Mouse (Mus musculus) MEL (cell line): ENCODE data around the gene Siah2. TPM values are rescaled to one million over a fixed set of nuclear protein-coding genes. Genes with fewer than 3 reads are reported as not detected.

Source experiments
- DNase-seq: peaks from one replicate; pipeline ENCODE4 v3.0.0; 2011; ENCODE audit warnings: low read depth, low spot score
- H3K27ac ChIP-seq: 2 replicates; pipeline ENCODE4 v1.5.1; 2012; ENCODE audit warnings: low read depth, mild to moderate bottlenecking, control low read depth, low read length, moderate library complexity; ENCODE audit not compliant: control insufficient read depth
- H3K27me3 ChIP-seq, 2 experiments: fragments of 150-350 bp in 1 of 2; sonication (generic) in 1 of 2; 2 replicates each; pipeline ENCODE4 v1.6.1; 2012; ENCODE audit warnings: low read length in 2 of 2, mild to moderate bottlenecking in 2 of 2, improper control_type of control experiment in 1 of 2, moderate library complexity in 1 of 2; ENCODE audit not compliant: insufficient read depth in 2 of 2, control insufficient read depth in 1 of 2
- H3K36me3 ChIP-seq, 2 experiments: 2 replicates each; pipeline ENCODE4 v1.6.1; 2012 to 2014; ENCODE audit warnings: low read length in 2 of 2, improper control_type of control experiment in 1 of 2, inconsistent platforms in 1 of 2, mild to moderate bottlenecking in 1 of 2; ENCODE audit not compliant: insufficient read depth in 2 of 2, control insufficient read depth in 1 of 2
- H3K4me1 ChIP-seq, 2 experiments: fragments of 150-350 bp in 1 of 2; sonication (generic) in 1 of 2; 2 replicates each; pipeline ENCODE4 v1.6.1; 2012; ENCODE audit warnings: low read length in 2 of 2, improper control_type of control experiment in 1 of 2, mild to moderate bottlenecking in 1 of 2; ENCODE audit not compliant: insufficient read depth in 2 of 2, control insufficient read depth in 1 of 2
- H3K4me3 ChIP-seq, 2 experiments: fragments of 150-350 bp in 1 of 2; sonication (generic) in 1 of 2; 2 replicates each; pipeline ENCODE4 v1.5.1; 2012; ENCODE audit warnings: low read depth in 2 of 2, low read length in 2 of 2, mild to moderate bottlenecking in 2 of 2, moderate library complexity in 2 of 2, control low read depth in 1 of 2, improper control_type of control experiment in 1 of 2; ENCODE audit not compliant: control insufficient read depth in 1 of 2, insufficient read depth in 1 of 2
- H3K79me2 ChIP-seq: 2 replicates; pipeline ENCODE4 v1.6.1; 2012; ENCODE audit warnings: mild to moderate bottlenecking, low read length, moderate library complexity; ENCODE audit not compliant: control insufficient read depth, poor library complexity, insufficient read depth
- H3K9ac ChIP-seq: 2 replicates; pipeline ENCODE4 v1.6.1; 2012; ENCODE audit warnings: low read depth, mild to moderate bottlenecking, control low read depth, low read length, moderate library complexity; ENCODE audit not compliant: control insufficient read depth, poor library complexity, severe bottlenecking
- H3K9me3 ChIP-seq: fragments of 150-350 bp; sonication (generic); replicated peaks from 2 replicates; pipeline ENCODE4 v1.6.1; 2012; ENCODE audit warnings: mild to moderate bottlenecking, low read length, improper control_type of control experiment, moderate library complexity; ENCODE audit not compliant: insufficient read depth
- BHLHE40 ChIP-seq: IDR thresholded peaks from 2 replicates; pipeline ENCODE4 v1.6.1; 2012; ENCODE audit warnings: low read depth, mild to moderate bottlenecking, inconsistent platforms, low read length, improper control_type of control experiment, borderline replicate concordance
- CHD1 ChIP-seq: IDR thresholded peaks from 2 replicates; pipeline ENCODE4 v1.6.1; 2012; ENCODE audit warnings: low read depth, mild to moderate bottlenecking, inconsistent platforms, low read length, improper control_type of control experiment
- CTCF ChIP-seq, 3 experiments: IDR thresholded peaks in 2 of 3; conservative IDR thresholded peaks in 1 of 3; 2 replicates each; pipeline ENCODE4 v1.5.1; 2011 to 2012; ENCODE audit warnings: low read length in 3 of 3, low read depth in 2 of 3, mild to moderate bottlenecking in 2 of 3, improper control_type of control experiment in 1 of 3, inconsistent platforms in 1 of 3, mixed read lengths in 1 of 3, moderate library complexity in 1 of 3; ENCODE audit not compliant: control insufficient read depth in 1 of 3, insufficient read depth in 1 of 3, poor library complexity in 1 of 3, severe bottlenecking in 1 of 3
- E2F4 ChIP-seq: IDR thresholded peaks from 2 replicates; pipeline ENCODE4 v1.6.1; 2011; ENCODE audit warnings: low read depth, low read length, improper control_type of control experiment, borderline replicate concordance
- ELF1 ChIP-seq: IDR thresholded peaks from 2 replicates; pipeline ENCODE4 v1.6.1; 2014; ENCODE audit warnings: low read depth, mild to moderate bottlenecking, inconsistent platforms, low read length, improper control_type of control experiment, moderate library complexity
- ETS1 ChIP-seq: IDR thresholded peaks from 2 replicates; pipeline ENCODE4 v1.6.1; 2012; ENCODE audit warnings: low read depth, mild to moderate bottlenecking, inconsistent platforms, low read length, improper control_type of control experiment, moderate library complexity
- GATA1 ChIP-seq: IDR thresholded peaks from 2 replicates; pipeline ENCODE4 v1.6.1; 2011; ENCODE audit warnings: low read depth, low read length, improper control_type of control experiment
- HCFC1 ChIP-seq: IDR thresholded peaks from 2 replicates; pipeline ENCODE4 v1.6.1; 2012; ENCODE audit warnings: low read depth, mild to moderate bottlenecking, inconsistent platforms, low read length, improper control_type of control experiment, moderate library complexity
- JUND ChIP-seq: IDR thresholded peaks from 2 replicates; pipeline ENCODE4 v1.6.1; 2011; ENCODE audit warnings: low read depth, mild to moderate bottlenecking, improper control_type of control experiment, low read length
- KAT2A ChIP-seq: conservative IDR thresholded peaks from 2 replicates; pipeline ENCODE4 v1.6.1; 2012; ENCODE audit warnings: low read depth, low read length, improper control_type of control experiment, inconsistent platforms
- MAX ChIP-seq: IDR thresholded peaks from 2 replicates; pipeline ENCODE4 v1.6.1; 2011; ENCODE audit warnings: low read length, improper control_type of control experiment
- MAZ ChIP-seq: IDR thresholded peaks from 2 replicates; pipeline ENCODE4 v1.6.1; 2012; ENCODE audit warnings: low read depth, mild to moderate bottlenecking, inconsistent platforms, low read length, improper control_type of control experiment
- MEF2A ChIP-seq: IDR thresholded peaks from 2 replicates; pipeline ENCODE4 v1.6.1; 2014; ENCODE audit warnings: low read depth, mild to moderate bottlenecking, inconsistent platforms, low read length, improper control_type of control experiment; ENCODE audit not compliant: poor library complexity, insufficient replicate concordance, severe bottlenecking; ENCODE audit errors: extremely low read depth
- MXI1 ChIP-seq: IDR thresholded peaks from 2 replicates; pipeline ENCODE4 v1.6.1; 2011; ENCODE audit warnings: mild to moderate bottlenecking, low read depth, low read length, improper control_type of control experiment
- MYC ChIP-seq: IDR thresholded peaks from 2 replicates; pipeline ENCODE4 v1.6.1; 2011; ENCODE audit warnings: low read depth, mild to moderate bottlenecking, low read length, improper control_type of control experiment, moderate library complexity
- POLR2AphosphoS2 ChIP-seq: IDR thresholded peaks from 2 replicates; pipeline ENCODE4 v1.6.1; 2011; ENCODE audit warnings: low read length, improper control_type of control experiment
- RAD21 ChIP-seq: IDR thresholded peaks from 2 replicates; pipeline ENCODE4 v1.6.1; 2011; ENCODE audit warnings: mild to moderate bottlenecking, low read depth, low read length, improper control_type of control experiment
- SIN3A ChIP-seq: IDR thresholded peaks from 2 replicates; pipeline ENCODE4 v1.6.1; 2012; ENCODE audit warnings: low read length, improper control_type of control experiment, inconsistent platforms
- TBP ChIP-seq: IDR thresholded peaks from 2 replicates; pipeline ENCODE4 v1.8.0; 2011; ENCODE audit warnings: low read depth, low read length, improper control_type of control experiment
- TCF12 ChIP-seq: IDR thresholded peaks from 2 replicates; pipeline ENCODE4 v1.6.1; 2014; ENCODE audit warnings: low read depth, mild to moderate bottlenecking, inconsistent platforms, low read length, improper control_type of control experiment, moderate library complexity
- UBTF ChIP-seq: IDR thresholded peaks from 2 replicates; pipeline ENCODE4 v1.6.1; 2012; ENCODE audit warnings: low read depth, mild to moderate bottlenecking, inconsistent platforms, low read length, improper control_type of control experiment, moderate library complexity, borderline replicate concordance; ENCODE audit not compliant: insufficient read depth
- USF1 ChIP-seq: IDR thresholded peaks from 2 replicates; pipeline ENCODE4 v1.6.1; 2014; ENCODE audit warnings: low read depth, mild to moderate bottlenecking, inconsistent platforms, low read length, improper control_type of control experiment, moderate library complexity
- ZC3H11A ChIP-seq: IDR thresholded peaks from 2 replicates; pipeline ENCODE4 v1.6.1; 2012; ENCODE audit warnings: low read depth, mild to moderate bottlenecking, inconsistent platforms, low read length, improper control_type of control experiment
- ZKSCAN1 ChIP-seq: IDR thresholded peaks from 2 replicates; pipeline ENCODE4 v1.6.1; 2012; ENCODE audit warnings: low read depth, mild to moderate bottlenecking, inconsistent platforms, low read length, improper control_type of control experiment, moderate library complexity
- polyA plus RNA-seq, 2 experiments: library from polyadenylated mRNA; stranded (reverse) in 1 of 2; unstranded in 1 of 2; fragments of >175 nt in 1 of 2; fragments of >200 nt in 1 of 2; gene quantifications; 2 replicates each; pipeline versions ENCODE4 v1.2.1 to v1.2.4; 2012; ENCODE audit warnings: low replicate concordance in 2 of 2, low read depth in 1 of 2; ENCODE audit not compliant: insufficient read length in 2 of 2, insufficient read depth in 1 of 2, missing spikeins in 1 of 2
- total RNA-seq: library from RNA; depleted of rRNA; stranded (reverse); fragments of 300-350 nt; gene quantifications from 2 replicates; pipeline ENCODE4 v1.2.3, GENCODE M21; 2012

Gene Siah2
- total and polyA plus RNA-seq, 3 experiments = 17.6 to 58.1 (median 22.5) TPM

DNA sequence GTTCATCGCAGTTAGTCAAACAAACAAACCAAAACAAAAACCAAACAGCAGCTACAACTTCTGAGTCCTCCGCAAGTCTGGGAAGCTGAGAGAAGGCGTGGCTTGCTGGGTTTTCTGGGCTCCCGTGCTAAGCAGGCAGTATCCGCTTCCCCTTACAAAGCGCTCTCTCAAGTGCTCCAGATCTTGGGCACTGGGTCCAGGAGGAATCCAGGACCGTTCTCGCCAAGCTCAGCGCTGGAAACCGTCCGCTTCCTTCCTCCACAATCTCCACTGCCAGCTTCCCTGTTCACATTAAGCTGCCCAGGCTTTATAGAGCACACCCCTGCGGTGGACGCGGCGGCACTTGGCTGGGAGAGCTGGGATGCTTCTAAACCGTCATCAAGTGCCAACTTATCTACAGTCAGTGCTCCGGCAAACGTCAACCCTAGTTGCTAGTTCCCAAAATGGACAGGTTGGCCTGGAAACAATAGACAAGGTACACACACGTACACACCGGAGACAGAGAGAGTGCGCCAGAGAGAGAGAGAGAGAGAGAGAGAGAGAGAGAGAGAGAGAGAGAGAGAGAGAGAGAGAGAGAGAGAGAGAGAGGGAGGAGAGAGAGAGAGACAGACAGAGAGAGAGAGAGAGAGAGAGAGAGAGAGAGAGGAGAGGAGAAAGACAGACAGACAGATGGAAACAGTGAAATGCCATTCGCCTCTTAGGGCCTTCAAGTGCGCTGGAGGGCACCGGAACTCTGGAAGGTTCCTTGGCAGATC lies 1.4 kb downstream of the Siah2 start:
- H3K79me2 ChIP-seq = peaks cover 37% of the 10 kb centered on the region
- DNase-seq = peak; percentile 88
- peaks cover 2 to 26% of the 10 kb centered on the region in 2 experiments; a peak in 3 of 4 replicates for H3K36me3 ChIP-seq
- TF ChIP-seq UBTF (no peak), SIN3A (peak; percentile 38), E2F4 (no peak), POLR2AphosphoS2 (no peak), ZKSCAN1 (no peak), BHLHE40 (no peak), TCF12 (peak; percentile 23; the same call in 1 of the 2 replicates), ZC3H11A (no peak), RAD21 (no peak), MXI1 (peak; percentile 52; the same call in 1 of the 2 replicates), JUND (peak; percentile 92), MEF2A (no peak), TBP (peak; percentile 36; the same call in 1 of the 2 replicates), CTCF (IDR thresholded peaks at IDR 0.05 in 2 of 3, conservative IDR thresholded peaks at IDR 0.05 in 1 of 3; ENCODE audit: control insufficient read depth in 1 of 3, insufficient read depth in 1 of 3, low read depth in 2 of 3, low read length in 3 of 3, poor library complexity in 1 of 3, severe bottlenecking in 1 of 3) (no peak), KAT2A (no peak), GATA1 (0 out of 2 replicates have a peak, but pooled peaks have one; percentile 10)
- TF ChIP-seq, all 39 proteins: peak for 6
- H3K4me1 ChIP-seq = peaks cover 11 to 20% of the 10 kb centered on the region in 2 experiments
- no peaks in the 10 kb centered on the region for H3K9me3 ChIP-seq
- peak overlapping the region; percentile 49 for H3K27ac ChIP-seq
- no peaks in the 10 kb centered on the region; a peak in 1 of 4 replicates for H3K27me3 ChIP-seq
- peak overlapping the region; percentile 97 for H3K9ac ChIP-seq
- peak overlapping the region; percentile 71 to 97 for H3K4me3 ChIP-seq

- Histone ChIP-seq H3K36me3 (peaks cover 4 to 26% of the 10 kb centered on the region in 2 experiments; a peak in 3 of 4 replicates), H3K9ac (peak overlapping the region; percentile 97; the same call in 1 of the 2 replicates), H3K27ac (0 out of 2 replicates have a peak overlapping the region, but pooled peaks have one; percentile 7), H3K4me3 (peak overlapping the region; percentile 27 to 71; a peak in 3 of 4 replicates), H3K79me2 (peaks cover 44% of the 10 kb centered on the region)
- TF ChIP-seq USF1 = no peak
- TF ChIP-seq ELF1 = no peak
- no peak; the same call in 1 of the 2 replicates for TF ChIP-seq CHD1
- TF ChIP-seq MXI1 = no peak; the same call in 1 of the 2 replicates
- TF ChIP-seq CTCF (IDR thresholded peaks at IDR 0.05 in 2 of 3, conservative IDR thresholded peaks at IDR 0.05 in 1 of 3; ENCODE audit: control insufficient read depth in 1 of 3, insufficient read depth in 1 of 3, low read depth in 2 of 3, low read length in 3 of 3, poor library complexity in 1 of 3, severe bottlenecking in 1 of 3) = no peak
- TF ChIP-seq MAZ = no peak
- TF ChIP-seq MYC = no peak
- TF ChIP-seq BHLHE40 = no peak
- no peak for TF ChIP-seq HCFC1
- TF ChIP-seq ETS1 = 0 out of 2 replicates have a peak, but pooled peaks have one; percentile 19
- TF ChIP-seq GATA1 = no peak
- TF ChIP-seq MAX = no peak
- TF ChIP-seq SIN3A = peak; percentile 47; the same call in 1 of the 2 replicates
- TF ChIP-seq, all 39 proteins: peak for 2
- H3K4me1 ChIP-seq = peaks cover 11 to 20% of the 10 kb centered on the region in 2 experiments
- no peaks in the 10 kb centered on the region for H3K27me3 ChIP-seq
- peak; percentile 70 for DNase-seq
- H3K9me3 ChIP-seq = no peaks in the 10 kb centered on the region
Observed at GRCm38 (mm10) chr3:58689721-58690120, 2.5 kb downstream of the Siah2 start.
